Mouse (Mus musculus) spleen, adult 2 months (tissue): ENCODE results near the gene Arhgap20.

Experiments
- CTCF ChIP-seq: fragments of 200-500 bp; IDR thresholded peaks from 2 replicates; pipeline ENCODE4 v1.5.1; 2011; ENCODE audit warnings: mild to moderate bottlenecking, inconsistent platforms; ENCODE audit not compliant: insufficient read depth, insufficient read length, insufficient replicate concordance; ENCODE audit errors: extremely low read depth
- POLR2A ChIP-seq: fragments of 200-500 bp; IDR thresholded peaks from 2 replicates; pipeline ENCODE4 v1.6.1; 2011; ENCODE audit warnings: low read depth, low read length, inconsistent platforms

- TF ChIP-seq POLR2A, result no peak
- TF ChIP-seq CTCF, result no peak
These were observed 72.6 kb downstream of the Arhgap20 start for GRCm38 (mm10) chr9:51837716-51838115.
